Mouse (Mus musculus) lung, postnatal 36 days (tissue): ENCODE results near the gene AI837181.

Source experiments
- DNase-seq: peaks from one replicate; pipeline ENCODE4 v3.0.0; 2022; ENCODE audit warnings: mixed read lengths

Gene AI837181

GRCm38 (mm10) chr19:5418750-5419466 is 6.0 kb upstream of the AI837181 start:
- DNase-seq: peak; percentile 46

- no peak for DNase-seq
Observed at GRCm38 (mm10) chr19:5419630-5420029, 5.3 kb upstream of the AI837181 start.

- no peak for DNase-seq
Observed at GRCm38 (mm10) chr19:5420579-5420978, 4.4 kb upstream of the AI837181 start.

GRCm38 (mm10) chr19:5421784-5422183 is 3.2 kb upstream of the AI837181 start:
- no peak for DNase-seq

- DNase-seq: no peak
Observed at GRCm38 (mm10) chr19:5422267-5422666, 2.7 kb upstream of the AI837181 start.

- DNase-seq: no peak
Observed at GRCm38 (mm10) chr19:5422895-5423443, 2.0 kb upstream of the AI837181 start.

GRCm38 (mm10) chr19:5423561-5423960 is 1.4 kb upstream of the AI837181 start:
- DNase-seq: no peak

- DNase-seq: peak; percentile 91
Observed at GRCm38 (mm10) chr19:5424092-5424781, 707 bp upstream of the AI837181 start.

GRCm38 (mm10) chr19:5425906-5426565 is 1.1 kb downstream of the AI837181 start:
- no peak for DNase-seq

- no peak for DNase-seq
Observed at GRCm38 (mm10) chr19:5426640-5427290, 1.8 kb downstream of the AI837181 start.

GRCm38 (mm10) chr19:5428083-5428482 is 3.1 kb downstream of the AI837181 start:
- peak; percentile 79 for DNase-seq

GRCm38 (mm10) chr19:5429219-5429618 is 4.3 kb downstream of the AI837181 start:
- DNase-seq: no peak

- DNase-seq: no peak
Observed at GRCm38 (mm10) chr19:5429806-5430205, 4.9 kb downstream of the AI837181 start.

- no peak for DNase-seq
Observed at GRCm38 (mm10) chr19:5430408-5430807, 5.5 kb downstream of the AI837181 start.

- DNase-seq: peak; percentile 72
Observed at GRCm38 (mm10) chr19:5431911-5432464, 7.0 kb downstream of the AI837181 start.

- peak; percentile 82 for DNase-seq
Observed at GRCm38 (mm10) chr19:5432992-5433852, 8.3 kb downstream of the AI837181 start.

GRCm38 (mm10) chr19:5433951-5434350 is 9.0 kb downstream of the AI837181 start:
- DNase-seq: no peak

- peak; percentile 39 for DNase-seq
Observed at GRCm38 (mm10) chr19:5444371-5444908, 19.5 kb downstream of the AI837181 start.

- DNase-seq: no peak
Observed at GRCm38 (mm10) chr19:5444954-5445353, 20.0 kb downstream of the AI837181 start.

GRCm38 (mm10) chr19:5445747-5446146 is 20.8 kb downstream of the AI837181 start:
- no peak for DNase-seq
